Mouse (Mus musculus): ENCODE measurements around the gene Abr. TPM values are rescaled to one million over a fixed set of nuclear protein-coding genes. Genes with fewer than 3 reads are reported as not detected.

Gene Abr
- polyA plus RNA-seq, 1 experiment from 2014 or later: 136 TPM

DNA sequence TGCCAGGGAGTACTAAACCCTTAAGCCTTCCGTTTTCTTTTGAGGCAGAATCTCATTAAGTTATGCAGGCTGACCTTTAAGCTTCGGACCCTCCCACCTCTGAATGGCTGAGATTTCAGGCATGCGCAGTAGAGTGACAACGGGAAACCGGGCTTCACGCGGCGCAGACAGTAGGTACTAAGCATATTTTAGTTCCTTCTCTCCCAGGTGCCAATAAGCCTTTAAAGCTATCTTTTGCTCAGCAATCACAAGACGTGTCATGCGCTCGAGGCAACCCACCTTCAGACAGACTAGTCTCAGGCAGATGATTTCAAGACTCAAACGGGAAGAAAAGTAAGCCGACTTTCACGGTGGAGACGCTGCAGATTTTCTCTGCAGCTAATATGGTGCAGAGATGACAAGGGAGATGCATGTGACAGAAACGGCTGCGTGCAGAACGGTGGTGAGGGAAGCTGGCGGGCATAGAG is 9.4 kb downstream of the Abr start:
- DNase-seq (peak; percentile 91), ATAC-seq (ENCODE audit: low FRiP score, low TSS enrichment) (peak; percentile 53; the same call in 1 of the 2 replicates)

DNA sequence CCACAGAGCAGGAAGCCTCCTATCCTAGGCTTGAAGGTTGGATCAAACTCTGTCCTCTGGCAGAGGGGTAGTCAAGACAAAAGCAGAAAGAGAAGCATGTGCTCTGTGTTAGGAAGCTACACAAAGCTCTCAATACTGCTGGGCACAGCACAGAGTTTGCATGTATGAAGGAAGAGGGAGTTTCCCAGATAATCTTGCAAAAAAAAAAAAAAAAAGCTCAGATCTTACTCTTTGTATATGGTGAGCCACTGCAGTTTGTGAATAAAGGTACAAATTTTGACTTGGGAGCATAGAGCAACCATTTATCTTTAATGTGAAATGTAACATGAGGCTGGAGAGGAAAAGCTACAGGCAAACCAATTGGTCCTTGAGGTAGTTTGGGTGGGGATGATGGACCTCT is 11.2 kb downstream of the Abr start:
- no peaks in the 10 kb centered on the region for H3K9me3 ChIP-seq (ENCODE audit: control insufficient read depth, low read length)
- H3K27me3 ChIP-seq (ENCODE audit: control insufficient read depth, insufficient read depth, low read length): no peaks in the 10 kb centered on the region
- H3K9ac ChIP-seq (replicated peaks; ENCODE audit: low read length): no peak overlapping the region
- no peak overlapping the region for H3K4me3 ChIP-seq (replicated peaks; ENCODE audit: low read depth, low read length)
- H3K4me2 ChIP-seq (ENCODE audit: low read length): no peak overlapping the region
- ATAC-seq (ENCODE audit: low FRiP score, low TSS enrichment) (no peak), DNase-seq (no peak)
- H3K36me3 ChIP-seq (ENCODE audit: control insufficient read depth, insufficient read depth, low read length): no peaks in the 10 kb centered on the region
- no peak overlapping the region for H3K27ac ChIP-seq (replicated peaks; ENCODE audit: low read depth, low read length)
- peaks cover 16% of the 10 kb centered on the region; the same call in 1 of the 2 replicates for H3K4me1 ChIP-seq (ENCODE audit: control insufficient read depth, insufficient read depth, low read length)

More for the DNA sequence above, 9.4 kb downstream of the Abr start:
- peaks cover 9% of the 10 kb centered on the region; the same call in 1 of the 2 replicates for H3K4me1 ChIP-seq (ENCODE audit: control insufficient read depth, insufficient read depth, low read length)
- H3K4me2 ChIP-seq (ENCODE audit: low read length): peak overlapping the region; percentile 72
- H3K36me3 ChIP-seq (ENCODE audit: control insufficient read depth, insufficient read depth, low read length): no peaks in the 10 kb centered on the region
- H3K27me3 ChIP-seq (ENCODE audit: control insufficient read depth, insufficient read depth, low read length): no peaks in the 10 kb centered on the region
- H3K27ac ChIP-seq (replicated peaks; ENCODE audit: low read depth, low read length): peak overlapping the region; percentile 83
- H3K4me3 ChIP-seq (replicated peaks; ENCODE audit: low read depth, low read length): peak overlapping the region; percentile 48
- WGBS: under 1% methylated on average over 19 of the region's 19 CpGs
- H3K9ac ChIP-seq (replicated peaks; ENCODE audit: low read length): peak overlapping the region; percentile 53
- H3K9me3 ChIP-seq (ENCODE audit: control insufficient read depth, low read length): no peaks in the 10 kb centered on the region

DNA sequence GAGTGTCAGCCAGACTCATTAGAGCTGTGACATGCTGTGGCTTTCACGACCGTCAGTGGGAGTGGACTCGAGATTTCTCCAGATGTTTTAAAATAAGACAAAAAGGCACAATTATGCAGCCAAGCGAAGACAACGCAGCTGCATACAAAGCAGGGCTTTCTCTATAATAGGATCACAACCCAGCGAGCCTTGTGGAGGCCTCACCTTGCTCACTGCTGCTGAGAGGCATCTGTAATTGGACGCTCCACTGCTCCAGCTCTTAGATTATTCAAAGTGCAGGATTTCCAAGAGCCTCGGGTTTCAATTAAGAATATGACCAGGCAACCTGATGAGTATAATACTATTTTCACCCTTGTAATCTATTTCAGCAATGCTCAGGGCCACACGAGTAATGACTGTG is 15.6 kb downstream of the Abr start:
- peaks cover 8% of the 10 kb centered on the region; the same call in 1 of the 2 replicates for H3K4me1 ChIP-seq (ENCODE audit: control insufficient read depth, insufficient read depth, low read length)
- H3K4me3 ChIP-seq (replicated peaks; ENCODE audit: low read depth, low read length): no peak overlapping the region
- peak overlapping the region; percentile 63 for H3K27ac ChIP-seq (replicated peaks; ENCODE audit: low read depth, low read length)
- H3K9ac ChIP-seq (replicated peaks; ENCODE audit: low read length): no peak overlapping the region
- H3K27me3 ChIP-seq (ENCODE audit: control insufficient read depth, insufficient read depth, low read length): no peaks in the 10 kb centered on the region
- WGBS: 13% methylated on average over 9 of the region's 9 CpGs
- H3K36me3 ChIP-seq (ENCODE audit: control insufficient read depth, insufficient read depth, low read length): no peaks in the 10 kb centered on the region
- H3K9me3 ChIP-seq (ENCODE audit: control insufficient read depth, low read length): no peaks in the 10 kb centered on the region
- DNase-seq: peak; percentile 38
- H3K4me2 ChIP-seq (ENCODE audit: low read length): no peak overlapping the region
- no peak for ATAC-seq (ENCODE audit: low FRiP score, low TSS enrichment)

- ATAC-seq (ENCODE audit: low FRiP score, low TSS enrichment): no peak
- Histone ChIP-seq H3K36me3 (ENCODE audit: control insufficient read depth, insufficient read depth, low read length) (no peaks in the 10 kb centered on the region), H3K4me2 (ENCODE audit: low read length) (no peak overlapping the region), H3K9me3 (ENCODE audit: control insufficient read depth, low read length) (no peaks in the 10 kb centered on the region), H3K4me3 (replicated peaks; ENCODE audit: low read depth, low read length) (no peak overlapping the region), H3K27ac (replicated peaks; ENCODE audit: low read depth, low read length) (no peak overlapping the region), H3K27me3 (ENCODE audit: control insufficient read depth, insufficient read depth, low read length) (no peaks in the 10 kb centered on the region), H3K4me1 (ENCODE audit: control insufficient read depth, insufficient read depth, low read length) (0 out of 2 replicates have a peak, but pooled peaks cover 3% of the 10 kb centered on the region), H3K9ac (replicated peaks; ENCODE audit: low read length) (no peak overlapping the region)
- WGBS: 25% methylated on average over 2 of the region's 2 CpGs
- no peak for DNase-seq
These were observed 22.9 kb downstream of the Abr start for GRCm38 (mm10) chr11:76599219-76599618.

- 0 out of 2 replicates have a peak, but pooled peaks cover 7% of the 10 kb centered on the region for H3K4me1 ChIP-seq (ENCODE audit: control insufficient read depth, insufficient read depth, low read length)
- H3K4me2 ChIP-seq (ENCODE audit: low read length): no peak overlapping the region
- no peak overlapping the region for H3K4me3 ChIP-seq (replicated peaks; ENCODE audit: low read depth, low read length)
- DNase-seq: no peak
- no peaks in the 10 kb centered on the region for H3K27me3 ChIP-seq (ENCODE audit: control insufficient read depth, insufficient read depth, low read length)
- no peak for ATAC-seq (ENCODE audit: low FRiP score, low TSS enrichment)
- no peaks in the 10 kb centered on the region for H3K36me3 ChIP-seq (ENCODE audit: control insufficient read depth, insufficient read depth, low read length)
- H3K27ac ChIP-seq (replicated peaks; ENCODE audit: low read depth, low read length): no peak overlapping the region
- no peak overlapping the region for H3K9ac ChIP-seq (replicated peaks; ENCODE audit: low read length)
- WGBS: 71% methylated on average over 5 of the region's 5 CpGs
- no peaks in the 10 kb centered on the region for H3K9me3 ChIP-seq (ENCODE audit: control insufficient read depth, low read length)
These were observed 23.4 kb downstream of the Abr start for GRCm38 (mm10) chr11:76598757-76599156.

DNA sequence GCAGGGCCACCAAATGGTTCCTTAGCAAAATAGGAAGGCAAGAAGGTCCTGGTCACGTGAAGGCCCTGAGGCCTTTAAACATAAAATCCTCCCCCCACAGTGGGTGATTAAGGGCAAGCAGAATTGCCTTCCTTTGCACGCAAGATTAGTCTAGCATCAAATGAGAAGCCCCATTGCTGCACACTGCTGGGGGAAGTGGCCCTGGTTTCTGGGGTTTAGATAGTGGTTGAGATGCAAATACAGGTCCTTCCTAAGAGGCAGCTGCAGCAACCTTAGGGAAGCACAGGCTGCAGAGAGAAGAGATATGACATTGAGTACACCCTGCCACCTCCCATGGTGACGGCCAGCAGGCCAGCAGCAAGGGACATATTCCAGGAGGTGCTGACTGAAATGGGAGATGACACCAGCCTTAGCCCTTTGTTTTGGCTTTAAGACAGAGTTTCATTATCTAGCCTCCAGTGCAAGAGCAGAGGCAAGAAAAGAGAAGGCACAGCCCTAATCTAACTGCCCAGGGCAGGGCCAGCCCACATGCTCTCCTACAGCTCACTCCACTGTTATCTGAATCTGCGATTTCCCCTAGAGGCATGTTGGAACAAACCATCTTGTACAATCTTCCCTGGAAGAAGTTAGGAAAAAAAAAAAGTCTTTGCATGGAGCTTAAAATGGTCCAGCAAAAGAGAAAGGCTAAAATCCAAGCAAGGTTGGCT is 28.3 kb downstream of the Abr start:
- no peak overlapping the region for H3K4me2 ChIP-seq (ENCODE audit: low read length)

DNA sequence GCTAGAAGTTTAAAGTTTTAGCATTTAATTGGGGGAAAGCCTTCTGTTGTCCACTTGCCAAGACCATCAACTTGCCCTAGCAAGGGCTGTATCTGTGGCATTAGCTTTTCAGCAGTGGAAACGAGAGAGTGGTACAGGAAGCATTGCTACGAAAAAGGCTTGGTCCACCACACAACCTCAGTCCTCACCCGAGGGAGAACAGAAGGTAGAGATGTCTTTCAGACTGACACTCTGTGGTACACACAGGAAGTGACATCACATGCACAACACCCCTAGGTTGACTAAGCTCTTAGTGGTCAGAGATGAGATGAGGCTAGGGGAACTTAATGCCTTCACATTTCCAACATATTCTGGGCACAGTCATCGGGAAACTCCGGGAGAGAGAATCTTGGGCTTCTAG is 32.4 kb downstream of the Abr start:
- 90% methylated on average over 5 of the region's 5 CpGs for WGBS
- H3K36me3 ChIP-seq (ENCODE audit: control insufficient read depth, insufficient read depth, low read length): no peaks in the 10 kb centered on the region
- no peak overlapping the region for H3K4me3 ChIP-seq (replicated peaks; ENCODE audit: low read depth, low read length)
- no peak overlapping the region for H3K27ac ChIP-seq (replicated peaks; ENCODE audit: low read depth, low read length)
- H3K4me1 ChIP-seq (ENCODE audit: control insufficient read depth, insufficient read depth, low read length): 0 out of 2 replicates have a peak, but pooled peaks cover 9% of the 10 kb centered on the region
- ATAC-seq (ENCODE audit: low FRiP score, low TSS enrichment): no peak
- H3K4me2 ChIP-seq (ENCODE audit: low read length): no peak overlapping the region
- no peak overlapping the region for H3K9ac ChIP-seq (replicated peaks; ENCODE audit: low read length)
- DNase-seq: no peak
- H3K27me3 ChIP-seq (ENCODE audit: control insufficient read depth, insufficient read depth, low read length): no peaks in the 10 kb centered on the region
- no peaks in the 10 kb centered on the region for H3K9me3 ChIP-seq (ENCODE audit: control insufficient read depth, low read length)

More for the DNA sequence above, 28.3 kb downstream of the Abr start:
- H3K27ac ChIP-seq (replicated peaks; ENCODE audit: low read depth, low read length): 0 out of 2 replicates have a peak overlapping the region, but pooled peaks have one; percentile 20
- H3K36me3 ChIP-seq (ENCODE audit: control insufficient read depth, insufficient read depth, low read length): no peaks in the 10 kb centered on the region
- ATAC-seq (ENCODE audit: low FRiP score, low TSS enrichment) (no peak), DNase-seq (no peak)
- no peak overlapping the region for H3K9ac ChIP-seq (replicated peaks; ENCODE audit: low read length)
- no peaks in the 10 kb centered on the region for H3K27me3 ChIP-seq (ENCODE audit: control insufficient read depth, insufficient read depth, low read length)
- H3K4me1 ChIP-seq (ENCODE audit: control insufficient read depth, insufficient read depth, low read length): 0 out of 2 replicates have a peak, but pooled peaks cover 9% of the 10 kb centered on the region
- no peaks in the 10 kb centered on the region for H3K9me3 ChIP-seq (ENCODE audit: control insufficient read depth, low read length)
- H3K4me3 ChIP-seq (replicated peaks; ENCODE audit: low read depth, low read length): no peak overlapping the region
- 47% methylated on average over 4 of the region's 4 CpGs for WGBS

- WGBS: 68% methylated on average over 10 of the region's 10 CpGs
- Histone ChIP-seq H3K4me3 (replicated peaks; ENCODE audit: low read depth, low read length) (no peak overlapping the region), H3K4me1 (ENCODE audit: control insufficient read depth, insufficient read depth, low read length) (0 out of 2 replicates have a peak, but pooled peaks cover 3% of the 10 kb centered on the region), H3K27ac (replicated peaks; ENCODE audit: low read depth, low read length) (no peak overlapping the region), H3K36me3 (ENCODE audit: control insufficient read depth, insufficient read depth, low read length) (no peaks in the 10 kb centered on the region), H3K9me3 (ENCODE audit: control insufficient read depth, low read length) (no peaks in the 10 kb centered on the region), H3K4me2 (ENCODE audit: low read length) (no peak overlapping the region), H3K9ac (replicated peaks; ENCODE audit: low read length) (no peak overlapping the region), H3K27me3 (ENCODE audit: control insufficient read depth, insufficient read depth, low read length) (no peaks in the 10 kb centered on the region)
- DNase-seq (no peak), ATAC-seq (ENCODE audit: low FRiP score, low TSS enrichment) (no peak)
These were observed 33.3 kb downstream of the Abr start for GRCm38 (mm10) chr11:76588632-76589485.

Data from midbrain, embryonic 14.5 days (tissue).